Mouse (Mus musculus) embryo, embryonic 9.5 days (tissue): Measurements from ENCODE around the gene Cpne8.
"Not testable (repeated sequence)": the region's sequence is repeated elsewhere in the genome, so short reads cannot be mapped to it uniquely, and the experiment has no call there.

ENCODE experiments used
- DNase-seq: peaks from one replicate; pipeline ENCODE4 v3.0.0-alpha.2; 2017; ENCODE audit errors: extremely low spot score

Cpne8 gene

DNA sequence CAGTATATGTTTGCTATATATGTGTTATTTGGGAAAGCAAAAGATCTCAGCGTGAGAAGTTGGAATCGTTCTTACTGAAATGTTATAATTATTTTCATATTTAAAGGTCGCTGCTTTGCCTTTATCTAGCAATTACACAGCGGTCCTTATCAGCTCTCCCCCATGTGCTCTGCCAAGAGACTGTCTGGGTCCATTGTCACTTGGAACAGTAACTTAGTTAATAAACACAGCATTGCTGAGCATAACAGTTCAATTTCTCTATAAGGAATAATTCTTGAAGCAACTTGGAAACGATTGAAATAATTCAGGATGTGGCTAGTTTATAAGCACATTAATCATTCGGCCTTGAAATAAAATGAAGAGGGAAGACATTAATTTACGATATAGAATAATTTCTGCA is 189.0 kb downstream of the Cpne8 start:
- DNase-seq: no peak

DNA sequence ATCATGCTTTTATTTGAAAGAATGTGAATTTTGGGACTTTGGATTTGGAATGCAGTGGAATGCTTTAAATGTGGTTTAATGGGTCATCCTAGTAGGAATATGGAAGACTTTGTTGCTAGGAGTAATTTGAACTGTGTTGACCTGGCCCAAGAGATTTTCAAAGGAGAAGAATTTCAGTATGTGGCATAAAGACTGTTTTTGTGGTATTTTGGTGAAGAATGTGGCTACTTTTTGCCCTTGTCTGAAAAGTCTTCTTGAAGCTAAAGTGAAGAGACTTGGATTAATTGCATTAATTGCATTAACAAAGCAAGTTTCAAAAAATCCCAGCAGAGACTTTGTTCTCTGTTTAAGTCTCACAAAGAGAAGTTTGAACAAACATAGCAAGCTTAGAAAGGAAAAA is 208.7 kb downstream of the Cpne8 start:
- not testable (repeated sequence) for DNase-seq

DNA sequence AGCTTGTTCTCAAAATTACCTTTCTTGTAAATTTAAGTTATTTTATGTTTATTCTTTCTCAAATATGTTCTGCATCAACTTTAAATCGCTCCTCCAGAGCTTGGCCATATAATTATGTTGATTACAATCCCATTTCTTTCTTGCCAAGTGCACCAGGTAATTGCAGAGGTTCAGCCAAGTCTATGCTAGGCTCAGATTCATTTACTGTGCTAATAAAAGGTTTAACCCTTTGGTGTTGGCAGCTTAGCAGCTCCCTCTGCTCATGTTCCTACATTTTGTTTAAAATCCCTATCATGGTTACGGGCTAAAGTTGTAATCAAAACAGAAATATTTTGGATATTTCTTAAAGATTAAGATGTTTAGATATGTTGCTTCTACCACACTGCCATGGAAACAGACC is 216.0 kb downstream of the Cpne8 start:
- no peak for DNase-seq

DNA sequence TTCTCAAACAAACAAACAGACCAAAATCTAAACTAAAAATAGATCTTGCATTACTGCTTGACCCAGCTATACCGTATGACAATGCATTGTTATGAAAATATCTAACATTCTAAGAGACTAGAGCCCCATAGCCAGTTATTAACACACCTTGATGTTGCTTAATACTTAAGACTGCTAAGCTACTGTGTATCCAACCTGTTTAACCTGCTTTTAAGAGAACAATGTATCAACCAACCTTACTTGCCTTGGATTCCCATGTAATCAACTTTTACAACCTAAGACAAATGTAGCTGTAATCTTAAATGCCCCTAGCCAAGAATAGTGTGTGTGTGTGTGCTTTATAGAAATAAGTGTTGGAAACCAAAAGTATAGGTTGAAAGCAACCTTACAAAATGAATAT is 233.2 kb downstream of the Cpne8 start:
- DNase-seq: no peak
